Mouse (Mus musculus): ENCODE measurements at regions not wholly inside any gene's neighbourhood (a gene's known extent, or its start where the extent isn't known, plus 50 kb on each side); places are given as distances from the start of the nearest gene placed in this dataset.

DNA sequence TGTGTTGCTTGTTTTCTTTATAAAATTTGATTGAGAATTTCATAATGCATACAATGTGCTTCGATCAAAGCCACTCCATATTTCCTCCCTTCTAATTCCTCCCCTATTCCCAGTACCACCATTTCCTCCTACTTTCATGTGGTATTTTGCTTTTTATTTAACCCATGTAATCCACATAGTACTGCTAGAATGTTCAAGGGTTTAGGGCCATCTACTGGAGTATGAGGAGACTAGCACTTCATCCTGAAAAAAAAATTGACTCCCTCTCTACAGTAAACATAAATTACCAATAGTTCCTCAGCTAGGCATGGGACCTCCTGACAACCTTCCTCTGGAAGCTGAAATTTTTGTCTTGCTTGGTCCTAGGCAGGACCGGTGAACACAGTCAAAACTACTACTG is 163.0 kb downstream of the Gpr165 start:
- DNase-seq (ENCODE audit: low read depth), result no peak

DNA sequence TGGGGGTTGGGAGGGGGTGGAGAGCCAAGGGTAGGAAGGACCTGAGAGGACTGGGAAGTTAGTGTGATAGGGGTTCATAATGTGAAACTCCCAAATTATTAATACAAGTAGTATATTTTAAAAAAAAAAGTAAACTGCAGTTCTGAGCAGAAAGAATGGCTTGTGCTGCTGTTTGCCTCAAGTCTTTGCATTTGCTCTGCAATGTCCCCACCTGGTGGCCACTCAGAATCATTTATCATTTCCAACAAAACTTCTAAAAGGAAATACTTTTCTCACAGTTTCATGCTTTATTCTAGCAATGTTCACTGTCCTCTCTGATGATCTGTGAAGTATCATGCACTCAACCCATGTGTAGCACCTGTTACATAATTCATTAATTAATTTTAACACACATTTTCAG is 165.5 kb downstream of the Gpr165 start:
- peak; percentile 4 for DNase-seq (ENCODE audit: low read depth)

DNA sequence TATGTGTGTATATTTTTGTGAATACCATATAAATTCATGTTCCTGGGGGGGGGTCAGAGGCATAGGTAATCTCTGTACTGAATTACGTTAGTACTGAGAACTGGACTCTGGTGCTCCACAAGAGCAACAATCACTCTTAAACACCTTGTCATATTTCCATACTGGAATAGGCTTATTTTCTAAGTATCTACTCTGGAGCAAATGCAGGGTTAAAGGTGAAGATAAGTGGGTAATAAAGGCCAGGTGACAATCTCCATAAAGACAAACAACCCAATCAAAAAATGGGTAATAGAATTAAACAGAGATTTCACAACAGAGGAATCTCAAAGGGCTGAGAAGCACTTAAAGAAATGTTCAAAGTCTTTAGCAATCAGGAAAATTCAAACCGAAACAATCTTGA is 165.9 kb downstream of the Gpr165 start:
- no peak for DNase-seq (ENCODE audit: low read depth)

DNA sequence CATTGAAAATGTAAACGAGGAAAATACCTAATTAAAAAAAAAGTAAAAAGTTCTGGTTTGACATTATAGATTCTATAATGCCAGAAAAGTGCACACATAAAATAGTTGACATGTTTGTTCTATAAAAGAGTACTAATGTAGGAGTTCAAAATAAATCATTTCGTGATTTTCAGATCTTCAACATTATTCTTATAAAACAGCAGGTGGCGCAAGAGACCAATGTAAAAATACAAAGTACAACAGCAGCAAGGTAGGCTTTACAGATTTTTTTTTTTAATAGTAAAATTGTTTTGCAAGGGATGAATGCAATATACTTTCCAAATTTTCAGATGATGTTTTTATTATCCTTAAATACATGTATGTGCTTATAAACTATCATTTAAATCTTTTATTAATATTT is 171.8 kb upstream of the Pgr15l start:
- peak; percentile 1 for DNase-seq (ENCODE audit: low read depth)

All from c-Kit-positive CD71-negative TER-119-negative erythroid progenitor cells, embryonic 14.5 days (primary cell).